Mouse (Mus musculus): Measurements from ENCODE around the gene Gipc3. TPM values are rescaled to one million over a fixed set of nuclear protein-coding genes. Genes with fewer than 3 reads are reported as not detected.

Gipc3 gene
- polyA plus RNA-seq, 1 experiment = 0.82 TPM

- TF ChIP-seq POLR2A (IDR thresholded peaks at IDR 0.05; ENCODE audit: control insufficient read depth, extremely low read depth, insufficient read depth, low read length, poor library complexity) (peak; percentile 98), CTCF (IDR thresholded peaks at IDR 0.05; ENCODE audit: borderline replicate concordance, control insufficient read depth, extremely low read depth, insufficient read depth, low read length, poor library complexity) (peak; percentile 87)
- under 1% methylated on average over 77 of the region's 80 CpGs for WGBS
These were observed 50.3 kb downstream of the Gipc3 start, which contains the start of gene Pip5k1c for GRCm38 (mm10) chr10:81292554-81293333. Gene Pip5k1c (plus strand): TSS chr10:81292963.

DNA sequence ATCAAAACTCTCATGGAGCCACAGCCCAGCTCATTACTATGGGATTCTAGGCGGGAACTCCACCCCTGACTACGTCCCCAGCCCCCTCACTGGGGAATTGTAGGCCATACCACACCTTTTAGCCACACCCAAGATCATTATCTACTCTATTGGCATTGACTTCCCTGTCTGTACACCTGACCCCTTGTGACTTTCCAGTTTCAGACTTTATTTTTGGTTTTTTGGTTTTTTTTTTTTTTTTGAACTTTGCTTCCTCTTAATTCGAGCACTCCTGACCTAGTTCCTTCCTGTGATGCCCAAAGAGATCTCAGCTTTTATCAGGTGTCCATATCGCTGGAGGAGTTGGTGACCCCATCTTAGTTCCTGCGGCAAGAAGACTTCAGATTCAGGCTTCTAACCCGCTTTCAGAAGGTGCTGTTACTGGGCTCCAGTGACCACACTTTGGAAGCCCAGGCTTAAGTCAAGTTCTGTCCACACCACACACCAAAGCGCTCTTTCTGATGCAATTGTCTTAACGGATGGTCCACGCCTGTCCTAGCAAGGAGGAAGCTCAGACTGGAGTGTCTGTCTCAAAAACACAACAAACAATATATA is 51.5 kb downstream of the Gipc3 start, which contains the start of gene Tjp3:
Gene Tjp3, minus strand, starts transcription at position 71 of the 594 bp plus-strand sequence.
- TF ChIP-seq CTCF (IDR thresholded peaks at IDR 0.05; ENCODE audit: borderline replicate concordance, control insufficient read depth, extremely low read depth, insufficient read depth, low read length, poor library complexity) (no peak), POLR2A (IDR thresholded peaks at IDR 0.05; ENCODE audit: control insufficient read depth, extremely low read depth, insufficient read depth, low read length, poor library complexity) (no peak)
- no peak for DNase-seq
- no peaks in the 10 kb centered on the region for H3K27me3 ChIP-seq (ENCODE audit: control insufficient read depth, insufficient read depth, low read length)
- H3K4me3 ChIP-seq (ENCODE audit: control insufficient read depth, insufficient read depth, low read length) = peak within 1 kb of the TSS; percentile 25
- no peaks in the 10 kb centered on the region for H3K36me3 ChIP-seq (ENCODE audit: control insufficient read depth, insufficient read depth, low read length)
- 26% methylated on average over 9 of the region's 9 CpGs for WGBS
- peak within 1 kb of the TSS; percentile 76 for H3K27ac ChIP-seq (ENCODE audit: control insufficient read depth, insufficient read depth, low read length)
- H3K4me1 ChIP-seq (replicated peaks; ENCODE audit: control insufficient read depth, insufficient read depth, low read length) = peaks cover 63% of the 10 kb centered on the region

More at GRCm38 (mm10) chr10:81292554-81293333, 50.3 kb downstream of the Gipc3 start, which contains the start of gene Pip5k1c:
- peak within 1 kb of the TSS; percentile 24 for H3K27ac ChIP-seq (ENCODE audit: control insufficient read depth, insufficient read depth, low read length)
- no peaks in the 10 kb centered on the region for H3K36me3 ChIP-seq (ENCODE audit: control insufficient read depth, insufficient read depth, low read length)
- peaks cover 68% of the 10 kb centered on the region for H3K4me1 ChIP-seq (replicated peaks; ENCODE audit: control insufficient read depth, insufficient read depth, low read length)
- no peaks in the 10 kb centered on the region for H3K27me3 ChIP-seq (ENCODE audit: control insufficient read depth, insufficient read depth, low read length)
- DNase-seq = peak; percentile 99
- peak within 1 kb of the TSS; percentile 78 for H3K4me3 ChIP-seq (ENCODE audit: control insufficient read depth, insufficient read depth, low read length)

- 9% methylated on average over 24 of the region's 24 CpGs for WGBS
- H3K27ac ChIP-seq (ENCODE audit: control insufficient read depth, insufficient read depth, low read length) = peak overlapping the region; percentile 76
- peak; percentile 69 for DNase-seq
- peaks cover 63% of the 10 kb centered on the region for H3K4me1 ChIP-seq (replicated peaks; ENCODE audit: control insufficient read depth, insufficient read depth, low read length)
- H3K36me3 ChIP-seq (ENCODE audit: control insufficient read depth, insufficient read depth, low read length) = no peaks in the 10 kb centered on the region
- no peaks in the 10 kb centered on the region for H3K27me3 ChIP-seq (ENCODE audit: control insufficient read depth, insufficient read depth, low read length)
- peak overlapping the region; percentile 25 for H3K4me3 ChIP-seq (ENCODE audit: control insufficient read depth, insufficient read depth, low read length)
- TF ChIP-seq POLR2A (IDR thresholded peaks at IDR 0.05; ENCODE audit: control insufficient read depth, extremely low read depth, insufficient read depth, low read length, poor library complexity) (no peak), CTCF (IDR thresholded peaks at IDR 0.05; ENCODE audit: borderline replicate concordance, control insufficient read depth, extremely low read depth, insufficient read depth, low read length, poor library complexity) (0 out of 2 replicates have a peak, but pooled peaks have one; percentile 10)
These were observed 52.2 kb downstream of the Gipc3 start for GRCm38 (mm10) chr10:81290698-81291460.

DNA sequence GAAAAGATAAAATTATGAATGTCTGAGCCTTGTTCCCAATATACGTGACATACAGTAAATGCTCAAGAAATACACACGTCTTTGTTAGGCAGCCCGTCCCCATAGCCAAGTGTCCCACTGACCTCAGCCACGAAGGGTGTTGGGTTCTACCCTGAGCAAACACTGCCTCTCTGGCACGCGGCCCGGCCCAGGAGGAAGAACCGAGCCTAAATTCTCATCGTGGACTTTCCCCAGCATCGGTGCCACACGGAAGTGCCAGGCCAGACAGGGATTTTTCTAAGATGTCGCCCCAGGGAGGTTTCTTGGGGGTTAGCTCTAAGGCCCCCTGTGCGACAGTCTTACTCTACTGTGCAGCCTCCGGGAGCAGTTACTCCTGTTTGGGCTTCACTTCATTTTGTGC is 53.3 kb downstream of the Gipc3 start:
- Histone ChIP-seq H3K4me3 (ENCODE audit: control insufficient read depth, insufficient read depth, low read length) (no peak overlapping the region), H3K36me3 (ENCODE audit: control insufficient read depth, insufficient read depth, low read length) (no peaks in the 10 kb centered on the region), H3K27ac (ENCODE audit: control insufficient read depth, insufficient read depth, low read length) (no peak overlapping the region), H3K4me1 (replicated peaks; ENCODE audit: control insufficient read depth, insufficient read depth, low read length) (peaks cover 61% of the 10 kb centered on the region), H3K27me3 (ENCODE audit: control insufficient read depth, insufficient read depth, low read length) (no peaks in the 10 kb centered on the region)
- no peak for DNase-seq
- WGBS = 83% methylated on average over 14 of the region's 14 CpGs
- TF ChIP-seq CTCF (IDR thresholded peaks at IDR 0.05; ENCODE audit: borderline replicate concordance, control insufficient read depth, extremely low read depth, insufficient read depth, low read length, poor library complexity) (no peak), POLR2A (IDR thresholded peaks at IDR 0.05; ENCODE audit: control insufficient read depth, extremely low read depth, insufficient read depth, low read length, poor library complexity) (no peak)

- Histone ChIP-seq H3K4me1 (replicated peaks; ENCODE audit: control insufficient read depth, insufficient read depth, low read length) (peaks cover 57% of the 10 kb centered on the region), H3K27ac (ENCODE audit: control insufficient read depth, insufficient read depth, low read length) (no peak overlapping the region), H3K27me3 (ENCODE audit: control insufficient read depth, insufficient read depth, low read length) (no peaks in the 10 kb centered on the region), H3K36me3 (ENCODE audit: control insufficient read depth, insufficient read depth, low read length) (no peaks in the 10 kb centered on the region), H3K4me3 (ENCODE audit: control insufficient read depth, insufficient read depth, low read length) (no peak overlapping the region)
- 12% methylated on average over 7 of the region's 7 CpGs for WGBS
- TF ChIP-seq POLR2A (IDR thresholded peaks at IDR 0.05; ENCODE audit: control insufficient read depth, extremely low read depth, insufficient read depth, low read length, poor library complexity) (no peak), CTCF (IDR thresholded peaks at IDR 0.05; ENCODE audit: borderline replicate concordance, control insufficient read depth, extremely low read depth, insufficient read depth, low read length, poor library complexity) (peak; percentile 89)
- peak; percentile 74 for DNase-seq
These were observed 53.8 kb downstream of the Gipc3 start for GRCm38 (mm10) chr10:81289278-81289677.

DNA sequence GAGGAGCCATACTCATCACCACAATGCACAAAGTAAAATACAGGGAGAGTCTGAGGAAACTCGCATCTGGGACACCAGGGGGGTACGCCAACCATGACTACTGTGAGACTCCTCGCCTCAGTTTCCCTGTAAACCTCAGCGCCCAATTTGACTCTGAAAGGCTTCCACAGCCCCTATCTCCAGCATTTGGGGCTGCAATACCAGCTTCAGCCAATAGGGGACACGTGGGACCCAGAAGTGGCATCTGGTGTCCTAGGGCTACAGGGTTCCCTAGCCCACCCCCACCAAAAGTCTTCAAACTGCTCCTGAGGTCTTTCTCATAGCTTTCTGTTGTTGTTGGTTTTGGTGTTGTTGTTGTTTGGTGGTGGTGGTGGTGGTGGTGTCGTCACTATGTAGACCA is 54.5 kb downstream of the Gipc3 start:
- H3K4me3 ChIP-seq (ENCODE audit: control insufficient read depth, insufficient read depth, low read length) = no peak overlapping the region
- no peak overlapping the region for H3K27ac ChIP-seq (ENCODE audit: control insufficient read depth, insufficient read depth, low read length)
- DNase-seq = peak; percentile 63
- H3K4me1 ChIP-seq (replicated peaks; ENCODE audit: control insufficient read depth, insufficient read depth, low read length) = peaks cover 50% of the 10 kb centered on the region
- 55% methylated on average over 6 of the region's 6 CpGs for WGBS
- no peaks in the 10 kb centered on the region for H3K36me3 ChIP-seq (ENCODE audit: control insufficient read depth, insufficient read depth, low read length)
- no peak for TF ChIP-seq POLR2A (IDR thresholded peaks at IDR 0.05; ENCODE audit: control insufficient read depth, extremely low read depth, insufficient read depth, low read length, poor library complexity)
- peak; percentile 44; the same call in 1 of the 2 replicates for TF ChIP-seq CTCF (IDR thresholded peaks at IDR 0.05; ENCODE audit: borderline replicate concordance, control insufficient read depth, extremely low read depth, insufficient read depth, low read length, poor library complexity)
- no peaks in the 10 kb centered on the region for H3K27me3 ChIP-seq (ENCODE audit: control insufficient read depth, insufficient read depth, low read length)

All from thymus, adult 2 months (tissue).